Mouse (Mus musculus): Measurements from ENCODE around the gene Nup133.

DNA sequence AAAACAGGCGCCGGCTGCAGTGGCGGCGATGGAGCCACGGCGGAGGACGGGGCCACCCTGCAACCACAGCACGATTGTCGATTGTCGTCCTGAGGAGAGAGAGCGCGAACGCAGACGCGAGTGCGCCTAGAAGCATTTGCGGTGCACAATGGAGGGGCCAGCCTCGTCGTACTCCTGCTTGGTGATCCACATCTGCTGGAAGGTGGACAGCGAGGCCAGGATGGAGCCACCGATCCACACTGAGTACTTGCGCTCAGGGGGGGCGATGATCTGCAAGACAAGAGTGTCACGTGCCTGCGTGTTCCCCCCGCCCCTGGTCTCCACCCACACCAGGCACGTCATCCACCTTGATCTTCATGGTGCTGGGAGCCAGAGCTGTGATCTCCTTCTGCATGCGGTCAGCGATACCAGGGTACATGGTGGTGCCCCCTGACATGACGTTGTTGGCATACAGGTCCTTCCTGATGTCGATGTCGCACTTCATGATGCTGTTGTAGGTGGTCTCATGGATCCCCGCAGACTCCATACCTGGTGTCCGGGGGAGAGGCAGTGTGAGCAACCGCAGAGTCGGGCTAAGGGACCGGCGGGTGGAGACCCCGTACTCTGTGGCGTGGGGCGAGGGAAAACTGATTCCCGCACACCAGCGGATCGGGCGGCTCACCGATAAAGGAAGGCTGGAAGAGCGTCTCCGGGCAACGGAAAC, 57.0 kb downstream of the Nup133 start:
- TF ChIP-seq CTCF (conservative IDR thresholded peaks at IDR 0.05; ENCODE audit: insufficient read depth, insufficient read length, low read depth, low read length) (no peak), POLR2A (IDR thresholded peaks at IDR 0.05; ENCODE audit: low read depth, low read length) (no peak)
